Mouse (Mus musculus): ENCODE data around the gene Vtn.

The Vtn gene

DNA sequence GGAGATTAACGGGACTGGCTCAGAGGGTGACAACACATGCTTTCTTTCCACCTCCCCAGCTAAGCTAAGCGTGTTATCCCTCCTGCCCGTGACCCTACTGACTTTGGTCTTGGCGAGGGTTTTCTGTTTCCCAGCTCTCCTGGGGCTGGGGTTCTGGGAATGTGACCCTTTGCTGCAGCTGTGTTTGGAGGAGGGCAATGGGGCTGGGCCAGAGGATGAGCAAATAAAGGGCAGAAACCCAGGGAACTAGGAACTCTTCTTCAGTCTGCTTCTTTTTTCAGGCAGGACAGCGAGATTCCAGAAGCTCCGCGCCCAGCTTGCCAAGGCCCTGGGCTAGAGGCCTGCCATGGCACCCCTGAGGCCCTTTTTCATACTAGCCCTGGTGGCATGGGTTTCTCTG lies at the start of gene Vtn:
TSS of gene Vtn (plus strand) at position 88 of the 400 bp plus-strand sequence.
- no peak for DNase-seq

GRCm38 (mm10) chr11:78450337-78450736 lies 48.6 kb upstream of the Vtn start:
- DNase-seq, result no peak

DNA sequence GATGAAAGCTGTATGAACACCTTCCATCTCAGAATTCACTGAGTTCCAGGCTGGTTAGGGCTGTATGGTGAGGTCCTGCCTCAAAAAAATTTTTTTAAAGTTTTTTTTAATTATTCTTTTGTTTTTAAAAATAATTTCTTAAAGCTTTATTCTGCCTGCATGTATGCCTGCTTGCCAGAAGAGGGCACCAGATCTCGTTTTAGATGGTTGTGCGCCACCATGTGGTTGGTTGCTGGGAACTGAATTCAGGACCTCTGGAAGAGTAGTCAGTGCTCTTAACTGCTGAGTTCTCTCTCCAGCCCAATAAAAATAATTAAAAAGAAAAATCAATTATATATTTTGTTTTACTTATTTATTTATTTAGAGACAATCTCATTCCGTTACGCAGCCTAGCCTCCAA lies 45.2 kb upstream of the Vtn start:
- peak; percentile 74 for DNase-seq

- DNase-seq, result no peak
These were observed 44.6 kb upstream of the Vtn start for GRCm38 (mm10) chr11:78454276-78454675.

GRCm38 (mm10) chr11:78455308-78455707 lies 43.6 kb upstream of the Vtn start:
- peak; percentile 67 for DNase-seq

DNA sequence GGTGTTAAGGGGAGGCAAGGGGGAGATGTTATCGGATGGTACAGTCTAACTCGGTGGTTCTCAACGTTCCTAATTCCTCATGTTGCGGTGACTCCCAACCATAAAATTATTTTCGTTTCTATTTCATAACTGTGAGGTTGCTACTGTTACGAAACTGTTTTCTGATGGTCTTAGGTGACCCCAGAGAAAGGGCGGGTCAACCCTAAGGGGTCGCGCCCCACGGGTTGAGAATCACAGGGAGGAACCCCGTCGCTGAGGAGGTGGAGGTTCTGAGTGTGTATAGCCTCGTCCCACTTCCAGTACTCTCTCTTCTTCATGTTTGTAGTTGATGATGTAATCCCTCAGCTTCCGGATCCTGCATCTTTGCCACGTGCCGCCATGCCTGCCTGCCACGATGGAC lies 40.2 kb upstream of the Vtn start:
- no peak for DNase-seq

DNA sequence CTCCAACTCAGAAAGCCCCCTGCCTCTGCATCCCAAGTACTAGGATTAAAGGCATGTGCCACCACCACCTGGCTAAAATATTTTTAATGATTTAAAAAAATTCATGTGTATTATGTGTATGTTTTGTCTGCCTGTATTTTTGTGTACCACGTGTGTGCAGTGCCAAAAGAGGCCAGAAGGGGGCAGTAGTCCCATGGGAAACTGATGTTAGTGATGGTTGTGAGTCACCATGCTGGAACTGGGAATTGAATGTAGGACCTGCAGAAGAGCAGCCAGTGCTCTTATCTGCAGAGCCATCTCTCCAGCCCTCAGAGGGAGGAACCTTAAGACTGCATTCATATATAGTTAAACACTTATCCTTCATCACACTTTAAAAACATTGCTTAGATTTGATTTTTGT lies 37.0 kb upstream of the Vtn start:
- no peak for DNase-seq

DNA sequence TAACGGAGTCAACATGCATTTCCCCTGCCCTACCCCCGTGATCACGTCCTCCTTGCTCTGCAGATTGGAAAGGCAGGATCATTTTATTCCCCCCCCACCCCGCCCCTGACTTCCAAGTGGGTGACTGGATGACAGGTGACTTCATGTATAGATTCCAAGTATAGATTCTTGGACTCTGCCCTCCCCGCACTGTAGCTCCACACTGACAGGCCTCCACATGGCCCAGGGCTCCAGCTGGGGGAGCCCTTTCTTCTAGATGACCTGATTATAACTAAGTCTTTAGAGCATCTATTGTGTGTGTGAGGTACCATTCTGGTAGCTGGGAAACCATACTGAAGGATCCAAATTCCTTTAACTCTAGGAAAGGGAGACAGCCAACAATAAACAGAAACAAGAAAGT lies 36.2 kb upstream of the Vtn start:
- DNase-seq, result no peak

DNA sequence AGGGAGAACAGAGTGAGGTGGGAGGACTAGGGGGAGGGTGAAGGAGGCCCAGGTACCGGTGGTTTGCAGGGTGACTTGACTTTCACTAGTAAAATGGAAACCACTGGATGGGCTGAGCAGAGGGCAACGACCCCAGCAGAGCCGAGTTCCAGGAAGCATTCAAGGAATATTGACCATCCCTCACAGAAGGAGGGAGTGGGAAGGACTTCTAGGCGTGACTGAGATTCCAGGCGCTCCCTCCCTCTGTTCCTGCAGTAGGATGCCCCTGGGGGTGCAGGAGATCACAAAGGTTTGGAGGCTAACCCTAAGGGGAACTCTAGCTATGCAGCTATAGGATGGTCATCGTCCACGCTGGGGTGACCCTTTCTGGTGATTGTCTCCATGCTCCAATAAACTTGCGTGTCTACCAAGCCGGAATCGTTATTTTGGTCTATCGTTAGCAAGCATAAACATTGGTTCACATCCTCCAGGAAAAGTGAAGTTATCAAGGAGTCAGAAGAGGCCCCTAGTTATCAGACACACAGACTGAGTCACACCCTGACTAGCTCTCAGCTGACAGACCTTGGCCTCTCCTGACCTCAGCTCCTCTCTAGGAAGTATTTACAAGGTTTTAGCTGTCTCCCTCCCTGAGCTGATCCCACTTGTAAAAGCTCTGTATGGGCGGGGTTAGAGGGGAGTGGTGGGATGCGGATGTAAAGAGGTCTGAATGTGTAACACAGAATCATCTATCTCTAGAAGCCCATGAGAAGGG lies 35.4 kb upstream of the Vtn start:
- no peak for DNase-seq

GRCm38 (mm10) chr11:78465116-78465515 lies 33.8 kb upstream of the Vtn start:
- no peak for DNase-seq

- peak; percentile 85 for DNase-seq
These were observed 33.2 kb upstream of the Vtn start, which contains the start of gene Slc46a1 for GRCm38 (mm10) chr11:78465568-78466180. Gene Slc46a1 (plus strand): TSS chr11:78465697.

DNA sequence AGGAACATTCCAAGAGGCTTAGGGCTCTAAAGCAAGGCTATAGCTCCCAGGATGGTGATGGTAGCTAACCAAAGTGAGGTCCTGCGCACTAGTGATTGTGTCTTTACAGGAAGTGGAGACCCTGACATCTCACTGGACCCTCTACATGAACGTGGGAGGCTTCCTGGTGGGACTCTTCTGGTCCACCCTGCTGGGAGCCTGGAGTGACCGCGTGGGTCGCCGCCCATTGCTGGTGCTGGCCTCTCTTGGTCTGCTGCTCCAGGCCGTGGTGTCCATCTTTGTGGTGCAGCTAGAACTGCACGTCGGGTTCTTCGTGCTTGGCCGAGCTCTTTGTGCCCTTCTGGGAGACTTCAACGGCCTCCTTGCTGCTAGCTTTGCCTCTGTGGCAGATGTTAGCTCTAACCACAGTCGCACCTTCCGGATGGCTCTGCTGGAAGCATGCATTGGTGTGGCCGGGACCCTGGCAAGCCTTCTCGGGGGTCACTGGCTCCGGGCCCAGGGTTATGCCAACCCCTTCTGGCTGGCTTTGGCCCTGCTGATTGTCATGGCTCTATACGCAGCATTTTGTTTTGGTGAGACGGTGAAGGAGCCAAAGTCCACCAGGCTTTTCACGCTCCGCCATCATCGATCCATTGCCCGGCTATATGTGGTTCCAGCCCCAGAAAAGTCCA lies 32.5 kb upstream of the Vtn start:
- no peak for DNase-seq

DNA sequence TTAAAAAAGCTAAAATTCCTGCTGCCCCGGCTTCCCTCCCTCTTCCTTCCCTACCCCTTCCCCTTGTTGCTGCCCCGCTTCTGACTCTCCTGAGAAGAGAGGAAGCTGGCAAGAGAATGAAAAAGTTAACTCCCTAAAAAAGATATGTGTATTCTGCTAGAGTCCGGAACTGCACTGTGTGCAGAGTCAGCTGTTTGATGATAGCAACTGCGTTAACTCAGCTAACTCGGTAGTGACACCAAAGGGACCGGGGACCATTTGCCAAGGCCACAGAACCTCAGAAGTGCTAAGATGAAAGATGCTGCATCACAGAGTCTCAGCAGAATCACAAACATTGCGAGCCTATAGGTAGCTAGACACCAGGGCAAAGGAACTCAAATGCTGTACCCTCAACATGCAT lies 31.4 kb upstream of the Vtn start:
- no peak for DNase-seq

DNA sequence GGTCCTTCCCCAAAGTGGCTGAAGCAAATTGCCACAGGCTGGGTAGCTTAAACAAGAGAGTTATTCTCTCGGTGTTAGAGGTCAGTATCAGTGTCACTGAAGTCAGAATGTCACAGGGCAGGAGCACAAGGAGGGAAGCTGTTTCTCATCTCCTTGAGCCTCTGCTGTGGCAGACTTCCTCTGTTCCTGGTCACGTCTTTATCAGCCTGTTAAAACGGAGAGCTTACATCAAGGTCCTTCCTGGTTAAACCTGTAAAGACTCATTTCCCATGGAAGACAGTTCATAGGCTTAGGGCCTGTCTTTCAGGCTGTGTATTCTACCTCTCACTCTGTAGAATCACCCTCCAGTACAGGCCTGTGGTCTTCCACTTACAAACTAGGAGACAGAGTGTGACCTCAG lies 31.0 kb upstream of the Vtn start:
- no peak for DNase-seq

DNA sequence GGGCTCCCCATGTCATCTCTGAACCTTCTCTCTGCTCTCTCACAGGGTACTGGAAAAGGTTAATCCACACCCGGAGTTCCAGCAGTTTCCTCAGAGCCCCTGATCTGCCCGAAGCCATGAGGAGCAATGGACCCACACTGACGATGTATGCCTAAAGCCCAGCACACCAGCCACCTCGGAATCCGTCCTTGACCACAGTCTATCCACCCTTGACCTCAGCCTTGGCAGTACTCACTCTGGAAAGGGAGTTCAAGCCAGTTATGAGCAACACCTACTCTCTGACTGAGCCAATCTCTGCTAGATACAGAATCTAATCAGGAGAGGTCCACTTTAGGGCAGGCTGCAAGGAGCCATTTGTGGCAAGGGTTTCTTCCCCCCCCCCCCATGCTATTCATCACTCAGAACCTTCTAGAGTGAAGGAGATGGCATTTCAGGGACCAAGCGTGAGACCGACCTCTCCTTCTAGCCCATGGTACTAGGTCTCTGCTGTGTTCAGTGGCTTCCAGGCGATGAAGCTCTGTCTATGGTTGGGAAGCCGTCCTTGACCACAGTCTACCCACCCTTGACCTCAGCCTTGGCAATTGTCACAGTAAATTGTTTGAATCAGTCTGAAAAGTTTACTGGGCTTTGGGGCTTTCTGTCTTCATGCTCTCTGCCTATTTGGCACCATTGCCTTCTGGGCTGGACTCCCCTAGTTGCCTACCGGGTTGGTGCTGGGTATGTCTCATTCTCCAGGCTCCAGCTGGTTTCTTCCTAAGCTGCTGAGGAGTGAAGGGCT lies 27.4 kb upstream of the Vtn start:
- DNase-seq, result no peak

GRCm38 (mm10) chr11:78475289-78475688 lies 23.6 kb upstream of the Vtn start:
- DNase-seq, result no peak

DNA sequence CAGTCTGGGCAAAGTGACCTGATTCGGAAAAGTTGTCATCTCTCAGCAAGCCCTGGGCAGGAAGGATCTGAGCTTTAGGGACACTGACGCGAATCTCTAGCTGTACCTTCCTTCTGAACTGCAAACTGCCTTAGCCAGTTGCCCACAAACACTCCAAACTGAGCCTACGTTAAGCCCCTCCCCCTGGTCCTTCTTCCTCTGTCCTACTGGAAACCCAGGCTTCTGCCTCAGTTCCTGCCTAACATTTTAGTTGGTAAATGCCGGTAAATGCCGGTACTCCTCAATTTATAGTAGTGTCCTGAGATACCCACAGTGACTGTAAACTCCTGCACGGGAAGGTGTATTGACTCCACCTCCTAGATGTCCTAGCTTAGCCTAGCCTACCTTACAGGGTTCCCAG lies 15.3 kb upstream of the Vtn start:
- no peak for DNase-seq

DNA sequence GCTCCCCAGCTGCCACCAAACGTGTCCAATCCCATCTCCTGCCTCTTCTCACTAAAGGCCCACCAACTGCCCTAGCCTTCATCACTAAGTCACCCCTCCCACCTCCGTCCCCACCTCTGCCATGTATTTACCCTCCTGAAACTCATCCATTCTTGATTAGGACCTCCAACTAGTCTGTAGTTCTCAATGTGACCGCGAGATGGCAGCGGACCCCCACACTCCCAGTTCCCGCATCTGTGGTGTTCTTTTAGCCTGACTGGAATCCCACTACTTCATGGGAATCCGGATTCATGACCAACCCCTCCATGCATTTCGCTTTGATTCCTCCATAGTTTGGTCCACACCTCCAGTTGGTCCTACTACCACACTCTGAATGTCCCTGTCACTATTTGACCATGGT lies 10.7 kb upstream of the Vtn start:
- peak; percentile 82 for DNase-seq

DNA sequence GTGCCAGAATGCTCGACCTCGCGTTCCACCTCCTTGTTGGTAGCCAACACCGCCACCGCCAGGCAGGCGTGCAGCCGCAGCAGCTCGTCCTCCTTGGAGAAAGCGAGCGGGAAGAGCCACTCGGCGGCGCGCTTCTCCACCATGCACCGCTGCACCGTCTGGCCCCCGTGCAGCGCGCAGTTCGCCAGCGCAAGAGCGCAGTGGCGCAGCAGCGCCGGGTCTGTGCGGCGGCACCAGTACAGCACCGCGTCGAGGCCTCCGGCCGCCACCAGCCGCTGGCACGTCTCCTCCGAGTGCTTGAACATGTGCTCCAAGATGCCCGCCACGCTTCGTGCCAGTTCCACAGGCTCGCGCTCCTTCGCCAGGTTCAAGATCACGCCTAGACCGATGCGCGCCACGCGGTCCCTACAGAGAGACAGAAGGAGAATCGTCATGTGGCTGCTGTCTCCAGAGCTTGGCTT lies 8.1 kb upstream of the Vtn start:
- peak; percentile 23 for DNase-seq

- no peak for DNase-seq
These were observed 3.0 kb upstream of the Vtn start for GRCm38 (mm10) chr11:78495904-78496303.

GRCm38 (mm10) chr11:78497071-78497541 lies 1.8 kb upstream of the Vtn start:
- DNase-seq, result peak; percentile 18

DNA sequence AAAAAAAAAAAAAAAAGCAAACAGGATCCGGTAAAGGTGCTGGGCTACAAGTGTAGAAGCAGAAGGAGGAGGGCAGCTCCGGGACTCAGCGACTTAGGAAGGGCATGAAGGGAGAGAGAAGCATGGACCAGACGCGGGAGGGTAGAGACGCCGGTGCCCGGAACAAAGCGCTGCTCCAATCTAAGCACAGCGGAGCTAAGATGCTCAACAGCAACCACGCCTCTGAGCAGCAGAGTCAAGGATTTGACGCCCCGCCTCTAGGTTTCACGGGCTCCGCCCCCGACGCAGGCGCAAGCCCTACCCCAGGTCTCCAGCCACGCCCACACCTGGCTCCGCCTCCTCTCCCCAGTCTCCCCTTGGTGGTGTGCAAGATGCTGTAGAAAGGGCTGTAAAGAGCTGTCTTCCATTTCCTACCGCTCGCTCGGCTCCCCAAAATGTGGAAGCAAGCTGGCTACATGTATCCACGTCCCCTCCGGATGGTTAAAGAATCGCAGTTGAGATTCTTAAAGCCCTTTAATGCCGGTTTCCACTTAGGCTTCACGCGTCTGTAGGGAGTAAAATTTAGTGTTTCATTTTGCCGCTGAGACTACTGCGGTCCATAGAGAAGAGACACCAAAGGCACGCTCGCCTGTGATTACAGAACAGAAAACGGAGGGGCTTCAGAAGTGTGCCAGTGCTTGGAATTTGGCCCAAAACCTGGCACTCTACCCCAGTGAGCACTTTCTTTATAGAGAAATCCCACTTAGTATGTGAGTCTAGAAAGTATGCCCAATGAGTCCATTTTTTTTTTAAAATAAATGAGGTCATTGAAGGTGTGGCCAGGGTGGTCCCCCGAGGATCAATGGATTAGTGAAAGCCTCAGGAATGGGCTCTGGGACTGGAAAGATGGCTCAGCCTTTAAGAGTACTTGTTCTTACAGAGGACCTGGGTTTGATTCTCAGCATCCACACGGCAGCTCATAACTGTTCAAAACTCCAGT lies 1.1 kb upstream of the Vtn start, which contains the start of gene Sarm1:
TSS of gene Sarm1 (minus strand) at position 211 of the 979 bp plus-strand sequence.
- DNase-seq, result peak; percentile 93
